Mouse (Mus musculus): ENCODE results near the gene Olfr1315-ps1.

Gene Olfr1315-ps1

DNA sequence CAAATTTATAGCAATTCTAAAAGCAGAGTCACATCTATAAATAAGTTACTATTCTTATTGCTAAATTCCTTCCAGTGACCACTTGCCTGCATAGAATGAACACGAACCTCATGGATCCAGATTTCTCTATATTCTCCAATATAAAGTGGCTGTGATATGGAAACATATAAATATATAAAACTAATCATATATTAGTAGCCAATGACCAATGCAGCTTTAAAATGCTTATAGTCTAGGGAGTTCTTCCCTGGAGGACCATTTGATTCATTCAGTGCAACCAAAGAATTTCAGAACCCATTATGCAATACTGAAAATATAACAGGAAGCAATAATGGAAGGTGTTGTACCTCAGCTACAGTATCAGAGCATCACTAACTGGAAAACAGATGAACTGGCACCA lies at the start of gene Olfr1315-ps1:
Gene Olfr1315-ps1, minus strand, starts transcription at position 101 of the 400 bp plus-strand sequence.
- 73% methylated on average over 1 of the region's 1 CpGs for WGBS

DNA sequence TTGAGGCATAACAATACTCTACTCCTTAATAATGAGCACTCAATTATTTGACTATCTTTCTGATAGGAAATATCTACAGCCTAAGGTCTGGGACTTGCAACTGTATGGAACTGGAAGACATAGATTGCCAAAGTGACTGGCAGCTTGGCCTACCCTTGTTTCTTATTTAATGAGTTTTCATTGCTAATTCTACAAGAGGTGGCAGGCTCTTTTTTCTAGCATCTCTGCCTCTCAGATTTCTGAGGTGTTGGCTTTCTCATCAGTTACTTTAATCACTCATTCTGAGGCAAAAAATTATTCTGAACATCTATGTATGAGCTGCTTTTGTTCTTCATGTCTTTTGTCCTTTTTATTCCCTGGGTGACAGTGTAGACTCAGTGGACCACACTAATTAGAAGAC lies 38.7 kb upstream of the Olfr1315-ps1 start, which contains the start of gene Olfr1318:
Gene Olfr1318, plus strand, starts transcription at position 301 of the 400 bp plus-strand sequence.

DNA sequence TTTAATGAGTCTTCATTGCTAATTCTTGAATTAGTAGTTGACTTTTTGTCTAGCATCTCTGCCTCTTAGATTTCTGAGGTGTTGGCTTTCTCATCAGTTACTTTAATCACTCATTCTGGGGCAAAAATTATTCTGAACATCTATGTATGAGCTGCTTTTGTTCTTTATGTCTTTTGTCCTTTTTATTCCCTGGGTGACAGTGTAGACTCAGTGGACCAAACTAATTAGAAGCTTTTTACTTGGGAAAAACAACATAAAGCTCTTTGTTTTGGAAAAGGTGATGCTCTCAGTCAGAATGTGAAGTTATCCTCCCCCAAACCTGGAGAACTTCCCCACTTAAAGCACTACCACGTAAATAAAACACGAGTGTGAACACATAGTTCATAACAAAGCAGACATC lies 24.8 kb upstream of the Olfr1315-ps1 start, which contains the start of gene Olfr1317:
Gene Olfr1317, plus strand, starts transcription at position 301 of the 400 bp plus-strand sequence.
- 72% methylated on average over 2 of the region's 2 CpGs for WGBS

DNA sequence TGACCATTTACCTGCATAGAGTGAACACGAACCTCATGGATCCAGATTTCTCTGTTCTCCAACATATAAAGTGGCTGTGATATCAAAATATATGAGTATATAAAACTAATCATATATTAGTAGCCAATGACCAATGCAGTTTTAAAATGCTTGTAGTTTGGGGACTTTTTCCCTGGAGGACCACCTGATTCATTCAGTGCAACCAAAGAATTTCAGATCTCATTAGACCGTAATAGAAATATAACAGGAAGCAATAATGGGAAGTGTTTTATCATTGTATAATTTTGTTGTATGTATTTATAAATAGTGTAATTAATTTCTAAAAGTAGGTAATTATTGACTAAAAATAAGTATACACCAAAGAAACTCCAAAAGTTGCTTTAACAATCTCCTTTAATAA lies 19.6 kb upstream of the Olfr1315-ps1 start, which contains the start of gene Olfr1316:
Gene Olfr1316, minus strand, starts transcription at position 101 of the 400 bp plus-strand sequence.
- WGBS, result 91% methylated on average over 2 of the region's 2 CpGs

DNA sequence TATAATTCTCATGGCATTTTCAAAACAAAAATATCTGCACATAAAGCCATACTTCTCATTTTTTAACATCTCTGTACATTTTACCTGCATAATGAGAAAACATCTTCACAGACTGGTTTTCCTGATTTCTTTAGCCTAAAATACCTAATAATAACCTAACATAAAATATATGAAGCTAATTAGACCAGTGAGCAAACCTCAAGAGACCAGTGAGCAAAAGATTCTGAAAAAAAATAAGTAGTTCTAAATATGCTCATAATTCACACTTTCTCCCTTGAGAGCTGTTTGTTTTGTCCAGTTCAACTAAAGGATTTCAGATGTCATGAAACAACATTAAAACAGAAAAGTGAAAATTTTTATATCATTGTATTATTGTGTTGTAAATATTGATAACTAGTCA lies 18.6 kb downstream of the Olfr1315-ps1 start, which contains the start of gene Olfr1314:
Gene Olfr1314, minus strand, starts transcription at position 101 of the 400 bp plus-strand sequence.

DNA sequence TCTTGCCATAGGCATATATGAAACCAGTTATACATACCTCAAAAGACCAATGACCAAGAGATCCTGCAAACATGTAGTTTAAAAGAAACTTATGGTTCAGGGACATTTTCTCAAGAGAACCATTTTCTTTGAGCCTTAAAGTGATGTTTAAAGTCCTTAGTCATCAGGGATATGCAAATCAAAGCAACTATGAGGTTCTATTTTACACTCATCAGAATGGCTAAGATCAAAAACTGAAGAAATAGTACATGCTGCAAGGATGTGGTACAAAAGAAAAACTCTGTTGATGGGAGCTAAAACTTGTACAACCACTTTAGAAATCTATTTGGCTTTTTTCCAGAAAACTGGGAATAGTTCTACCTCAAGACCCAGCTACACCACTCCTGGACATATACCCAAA lies 37.5 kb downstream of the Olfr1315-ps1 start, which contains the start of gene Olfr1313:
Gene Olfr1313, minus strand, starts transcription at position 101 of the 400 bp plus-strand sequence.

Measured in cerebral cortex, adult 2 months (tissue).